Mouse (Mus musculus) ES-Bruce4 (cell line): Measurements from ENCODE around the gene Adamtsl1. TPM values are rescaled to one million over a fixed set of nuclear protein-coding genes. Genes with fewer than 3 reads are reported as not detected.

ENCODE experiments used
- H3K27ac ChIP-seq: 2 replicates; pipeline ENCODE4 v1.5.1; 2012; ENCODE audit warnings: low read length, inconsistent platforms; ENCODE audit not compliant: insufficient read depth
- H3K27me3 ChIP-seq: 2 replicates; pipeline ENCODE4 v1.6.1; 2012; ENCODE audit warnings: mild to moderate bottlenecking, low read length, inconsistent platforms; ENCODE audit not compliant: control insufficient read depth, poor library complexity, insufficient read depth, severe bottlenecking
- H3K36me3 ChIP-seq: 2 replicates; pipeline ENCODE4 v1.6.1; 2012; ENCODE audit warnings: inconsistent platforms, mild to moderate bottlenecking, low read length, moderate library complexity; ENCODE audit not compliant: control insufficient read depth, poor library complexity, insufficient read depth, severe bottlenecking
- H3K4me1 ChIP-seq: one replicate; pipeline ENCODE4 v1.8.1; 2011; ENCODE audit warnings: low read length; ENCODE audit not compliant: control insufficient read depth, insufficient read depth
- H3K4me3 ChIP-seq: 2 replicates; pipeline ENCODE4 v1.5.1; 2011; ENCODE audit warnings: low read depth, mild to moderate bottlenecking, low read length
- H3K9ac ChIP-seq: 2 replicates; pipeline ENCODE4 v1.6.1; 2012; ENCODE audit warnings: low read depth, mild to moderate bottlenecking, inconsistent platforms; ENCODE audit not compliant: poor library complexity, severe bottlenecking
- H3K9me3 ChIP-seq: replicated peaks from 2 replicates; pipeline ENCODE4 v1.6.1; 2012; ENCODE audit warnings: mild to moderate bottlenecking, low read length, inconsistent platforms; ENCODE audit not compliant: control insufficient read depth, poor library complexity, insufficient read depth, severe bottlenecking
- CTCF ChIP-seq: IDR thresholded peaks from one replicate; pipeline ENCODE4 v1.8.1; 2011; ENCODE audit warnings: low read depth, low read length
- EP300 ChIP-seq: IDR thresholded peaks from 2 replicates; pipeline ENCODE4 v1.6.1; 2011; ENCODE audit warnings: low read depth, low read length; ENCODE audit not compliant: insufficient read depth
- POLR2A ChIP-seq: IDR thresholded peaks from one replicate; pipeline ENCODE4 v1.8.1; 2011; ENCODE audit warnings: low read length; ENCODE audit not compliant: insufficient read depth
- polyA plus RNA-seq: library from polyadenylated mRNA; stranded (reverse); fragments of >200 nt; gene quantifications from 2 replicates; pipeline ENCODE4 v1.2.4, GENCODE M21; 2011; ENCODE audit warnings: low read depth; ENCODE audit not compliant: missing spikeins, insufficient read depth, insufficient read length

Gene Adamtsl1
- polyA plus RNA-seq, 1 experiment = 2.0 TPM

DNA sequence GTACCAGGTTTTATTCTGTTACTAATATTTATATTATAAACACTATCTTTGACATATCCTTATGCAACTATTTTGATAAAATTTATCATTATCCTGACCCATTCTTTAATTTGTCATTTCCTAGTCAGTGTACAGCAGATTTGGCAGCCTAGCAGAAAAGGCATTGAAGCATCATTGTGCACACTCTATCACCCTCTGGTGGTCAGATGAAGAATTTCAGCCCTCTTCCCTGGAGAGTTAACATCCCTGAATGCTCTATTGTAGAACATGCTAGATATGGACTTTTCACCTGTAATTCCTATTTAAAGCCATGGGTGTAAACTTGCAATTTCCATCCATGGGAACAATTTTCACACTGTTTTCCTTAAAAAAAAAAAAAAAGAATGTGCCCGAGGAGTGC, 305.2 kb downstream of the Adamtsl1 start:
- no peaks in the 10 kb centered on the region for H3K27me3 ChIP-seq
- no peaks in the 10 kb centered on the region for H3K36me3 ChIP-seq
- H3K4me3 ChIP-seq = no peak overlapping the region
- H3K4me1 ChIP-seq = no peaks in the 10 kb centered on the region
- H3K27ac ChIP-seq = no peak overlapping the region
- H3K9ac ChIP-seq = no peak overlapping the region
- peak; percentile 14 for TF ChIP-seq CTCF
- TF ChIP-seq EP300 = no peak
- H3K9me3 ChIP-seq = no peaks in the 10 kb centered on the region

DNA sequence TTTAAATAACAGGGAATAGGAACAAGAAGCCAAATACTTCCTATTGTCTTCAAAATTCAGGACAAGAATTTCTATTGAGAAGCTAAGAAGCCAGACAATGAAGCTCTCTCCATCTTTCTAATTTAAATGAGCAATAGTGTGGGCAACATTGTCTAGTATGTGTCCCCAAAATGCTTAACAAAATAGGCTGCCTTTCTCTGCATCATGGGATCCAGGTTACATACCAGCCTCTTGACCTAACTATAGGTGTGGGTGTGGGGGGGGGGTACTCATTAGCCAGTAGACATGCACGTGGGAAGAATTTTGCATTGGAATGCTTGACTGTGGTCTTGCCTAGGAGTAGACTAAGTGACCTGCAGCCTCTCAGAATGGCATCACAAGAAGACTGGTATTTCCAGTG, 305.9 kb downstream of the Adamtsl1 start:
- no peaks in the 10 kb centered on the region for H3K9me3 ChIP-seq
- TF ChIP-seq EP300 (0 out of 2 replicates have a peak, but pooled peaks have one; percentile 16), POLR2A (no peak), CTCF (no peak)
- H3K27ac ChIP-seq = no peak overlapping the region
- no peak overlapping the region for H3K9ac ChIP-seq
- no peaks in the 10 kb centered on the region for H3K4me1 ChIP-seq
- H3K4me3 ChIP-seq = no peak overlapping the region
- H3K36me3 ChIP-seq = no peaks in the 10 kb centered on the region
- no peaks in the 10 kb centered on the region for H3K27me3 ChIP-seq

DNA sequence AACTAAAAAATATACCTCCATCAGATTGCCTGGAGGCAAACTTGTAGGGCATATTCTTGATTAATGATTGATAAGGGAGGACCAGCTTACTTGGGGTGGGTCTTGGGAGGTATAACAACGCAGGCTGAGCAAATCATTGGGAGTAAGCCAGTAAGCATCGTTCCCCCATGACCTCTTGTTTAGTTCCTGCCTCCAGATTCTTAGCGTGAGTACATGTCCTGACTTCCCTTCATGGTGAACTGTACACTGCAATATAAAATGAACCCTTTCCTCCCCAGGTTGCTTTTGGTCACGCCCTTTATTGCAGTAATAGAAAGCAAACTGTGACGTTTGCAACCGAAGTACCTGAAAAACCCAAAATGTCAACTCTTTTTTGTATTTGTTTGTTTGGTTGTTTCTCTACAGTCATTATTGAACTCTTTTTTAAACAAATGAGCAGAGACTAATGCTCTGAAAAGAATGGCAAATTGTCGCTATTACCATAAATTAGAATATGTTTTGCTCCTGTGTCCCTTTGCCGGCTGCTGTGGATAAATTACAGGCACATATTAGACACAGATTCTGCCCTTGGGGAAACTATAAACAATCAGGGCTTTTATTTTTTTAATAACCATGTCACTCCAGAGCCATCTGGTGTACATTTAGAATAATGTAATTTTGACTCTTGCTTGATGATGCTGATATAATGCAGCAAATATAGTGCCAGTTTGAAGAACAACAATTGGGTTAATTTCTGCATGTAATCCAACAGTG, 310.2 kb downstream of the Adamtsl1 start:
- H3K27ac ChIP-seq = no peak overlapping the region
- TF ChIP-seq EP300 = no peak
- no peak for TF ChIP-seq CTCF
- TF ChIP-seq POLR2A = no peak
- H3K9ac ChIP-seq = no peak overlapping the region

DNA sequence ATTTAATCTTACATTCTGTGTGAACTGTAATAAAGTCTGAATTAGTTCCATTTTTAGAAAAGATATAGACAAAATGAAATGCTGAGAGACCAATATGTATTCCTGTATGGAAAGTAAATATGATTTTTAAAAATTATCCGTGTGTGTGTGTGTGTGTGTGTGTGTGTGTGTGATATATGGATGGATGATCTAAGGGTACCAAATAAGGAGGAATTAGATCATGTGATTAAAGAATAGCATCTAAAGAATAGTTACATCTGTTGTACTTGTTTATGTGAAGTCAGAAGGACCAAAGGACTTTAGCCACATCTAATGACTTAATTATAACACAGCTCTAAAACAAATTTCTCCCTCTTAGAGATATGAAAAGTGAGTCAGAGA, 310.7 kb downstream of the Adamtsl1 start:
- H3K4me3 ChIP-seq = no peak overlapping the region
- no peaks in the 10 kb centered on the region for H3K36me3 ChIP-seq
- H3K27ac ChIP-seq = no peak overlapping the region
- H3K9me3 ChIP-seq = no peaks in the 10 kb centered on the region
- TF ChIP-seq POLR2A (no peak), EP300 (no peak), CTCF (no peak)
- H3K27me3 ChIP-seq = no peaks in the 10 kb centered on the region
- H3K9ac ChIP-seq = no peak overlapping the region
- H3K4me1 ChIP-seq = no peaks in the 10 kb centered on the region

More for the DNA sequence above, 310.2 kb downstream of the Adamtsl1 start:
- Histone ChIP-seq H3K4me1 (no peaks in the 10 kb centered on the region), H3K36me3 (no peaks in the 10 kb centered on the region), H3K4me3 (no peak overlapping the region), H3K9me3 (no peaks in the 10 kb centered on the region), H3K27me3 (no peaks in the 10 kb centered on the region)

DNA sequence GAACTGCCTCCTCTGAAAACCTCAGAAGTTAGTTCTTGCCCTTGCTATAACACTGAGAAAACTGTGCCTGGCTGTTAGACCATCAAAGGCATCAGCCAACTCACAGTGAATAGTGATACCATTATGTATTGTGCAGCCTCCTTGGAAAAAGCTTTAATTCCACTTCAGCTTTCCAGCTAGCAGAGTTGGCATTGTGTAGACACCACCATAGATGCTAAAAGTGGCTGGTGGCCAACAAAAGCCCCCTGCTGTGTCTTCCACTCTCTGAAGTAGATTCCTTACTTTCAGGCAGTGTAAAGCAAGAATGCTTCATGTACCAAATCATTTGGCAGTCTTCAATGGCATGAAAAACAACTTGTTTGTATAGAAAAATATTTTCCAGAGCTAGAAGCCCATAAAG, 323.1 kb downstream of the Adamtsl1 start:
- H3K27ac ChIP-seq = no peak overlapping the region
- TF ChIP-seq POLR2A (no peak), CTCF (no peak), EP300 (no peak)
- no peak overlapping the region for H3K9ac ChIP-seq
- no peak overlapping the region for H3K4me3 ChIP-seq
- H3K27me3 ChIP-seq = no peaks in the 10 kb centered on the region
- no peaks in the 10 kb centered on the region for H3K9me3 ChIP-seq
- no peaks in the 10 kb centered on the region for H3K36me3 ChIP-seq
- no peaks in the 10 kb centered on the region for H3K4me1 ChIP-seq

DNA sequence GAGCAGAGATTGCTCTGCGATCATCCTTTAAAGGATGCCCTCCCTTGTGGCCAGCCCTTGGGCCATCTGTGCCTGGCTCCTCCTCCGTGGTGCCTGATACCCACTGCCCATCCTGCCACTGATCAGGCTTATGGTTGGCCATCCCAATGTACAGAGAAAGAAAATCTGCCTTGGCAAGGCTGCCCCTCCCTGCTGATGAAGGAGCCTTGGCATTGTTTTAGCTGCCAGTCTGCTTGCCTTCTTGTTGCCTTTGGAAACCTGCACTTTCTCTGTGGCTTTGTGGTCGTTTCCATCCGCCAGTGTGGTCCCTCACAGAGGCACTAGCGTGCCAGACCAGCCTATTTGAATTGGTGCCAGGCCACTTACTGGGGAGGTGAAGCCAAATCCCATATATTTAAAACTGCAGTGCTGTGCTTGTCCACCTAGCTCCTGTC, 323.6 kb downstream of the Adamtsl1 start:
- no peak for TF ChIP-seq POLR2A
- TF ChIP-seq CTCF = no peak
- no peak for TF ChIP-seq EP300
- no peak overlapping the region for H3K27ac ChIP-seq
- no peaks in the 10 kb centered on the region for H3K36me3 ChIP-seq
- H3K4me3 ChIP-seq = no peak overlapping the region
- no peak overlapping the region for H3K9ac ChIP-seq
- no peaks in the 10 kb centered on the region for H3K9me3 ChIP-seq
- no peaks in the 10 kb centered on the region for H3K27me3 ChIP-seq
- H3K4me1 ChIP-seq = no peaks in the 10 kb centered on the region
